Comparison of ENCODE assay signal across 22 mouse cellular contexts in the genomic region with DNA sequence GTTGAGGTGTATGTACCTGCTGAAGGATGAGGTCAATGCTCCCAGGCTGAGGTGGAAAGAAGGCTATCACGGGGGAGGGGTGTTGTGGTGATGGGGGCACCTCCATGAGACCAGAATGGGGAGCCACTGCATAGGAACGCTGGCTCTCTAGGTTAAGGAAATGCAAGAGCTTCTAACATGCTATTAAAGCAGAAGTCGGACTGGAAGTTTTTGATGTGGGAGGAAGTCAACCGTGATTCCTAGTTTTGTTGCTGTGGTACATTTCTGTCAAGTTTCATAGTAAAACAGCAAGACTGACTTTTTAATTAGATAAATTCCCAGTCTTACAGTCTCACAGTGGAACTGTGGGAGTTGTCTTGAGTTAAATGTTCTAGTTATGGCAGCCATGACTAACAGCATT.
"Had no signal": no experiment of that assay in that cellular context is flagged by ENCODE, and none has a peak within 500 bp of the region (broad histone marks: within the 10 kb centered on the region; RNA-seq: fewer than 3 reads in every experiment).

No protein-coding gene starts in this region.

- H3K4me1 ChIP-seq: hindbrain, embryonic 12.5 days; intestine, embryonic 15.5 days had no signal

- DNase-seq: gastrocnemius, adult 2 months; gastrocnemius, postnatal 10 days; gastrocnemius, postnatal 25 days; heart, adult 2 months; heart, postnatal 14 days; heart, postnatal 4 days; kidney, adult 18-20 months; kidney, adult 8-10 months; kidney, postnatal 10 days; kidney, postnatal 25 days; kidney, postnatal 4 days; layer of hippocampus, postnatal 36 days; liver had no signal

- H3K4me3 ChIP-seq: gastrocnemius, adult 2 months; heart, adult 2 months; heart, embryonic 13.5 days; heart, embryonic 15.5 days; hindbrain, embryonic 10.5 days; hindbrain, embryonic 12.5 days; intestine, embryonic 15.5 days; layer of hippocampus, adult 2 months; limb, embryonic 10.5 days; limb, embryonic 12.5 days had no signal

- H3K27me3 ChIP-seq: heart, embryonic 13.5 days; heart, embryonic 15.5 days; hindbrain, embryonic 12.5 days; intestine, embryonic 15.5 days; limb, embryonic 12.5 days had no signal

- H3K27ac ChIP-seq: gastrocnemius, adult 2 months; heart, adult 2 months; heart, embryonic 13.5 days; heart, embryonic 15.5 days; hindbrain, embryonic 10.5 days; hindbrain, embryonic 12.5 days; hindbrain, embryonic 14.5 days; intestine, embryonic 15.5 days; limb, embryonic 10.5 days; limb, embryonic 12.5 days had no signal

- H3K36me3 ChIP-seq: intestine, embryonic 15.5 days; limb, embryonic 10.5 days had no signal
